Mouse (Mus musculus) liver, embryonic 12.5 days (tissue): ENCODE results near the gene Zbtb20. TPM values are rescaled to one million over a fixed set of nuclear protein-coding genes. Genes with fewer than 3 reads are reported as not detected.

Experiments
- ATAC-seq: fragments of 200-750 bp; cut with Nextera tagmentation; 2 replicates; pipeline ENCODE4 v1.8.0; 2017; ENCODE audit warnings: moderate number of reproducible peaks, mild to moderate bottlenecking, moderate library complexity
- H3K27ac ChIP-seq: fragments of 300-500 bp; sonication (generic); 2 replicates; pipeline ENCODE4 v1.5.1; 2016; ENCODE audit warnings: mild to moderate bottlenecking
- H3K27me3 ChIP-seq: fragments of 300-500 bp; sonication (generic); replicated peaks from 2 replicates; pipeline ENCODE4 v1.6.1; 2016; ENCODE audit warnings: mild to moderate bottlenecking, moderate library complexity
- H3K36me3 ChIP-seq: fragments of 300-500 bp; sonication (generic); 2 replicates; pipeline ENCODE4 v1.6.1; 2016; ENCODE audit warnings: mild to moderate bottlenecking, moderate library complexity
- H3K4me1 ChIP-seq: fragments of 300-500 bp; sonication (generic); 2 replicates; pipeline ENCODE4 v1.6.1; 2016
- H3K4me2 ChIP-seq: fragments of 300-500 bp; sonication (generic); 2 replicates; pipeline ENCODE4 v1.6.1; 2016; ENCODE audit warnings: mild to moderate bottlenecking, moderate library complexity
- H3K4me3 ChIP-seq: fragments of 300-500 bp; sonication (generic); 2 replicates; pipeline ENCODE4 v1.5.1; 2016; ENCODE audit warnings: mild to moderate bottlenecking, moderate library complexity
- H3K9ac ChIP-seq: fragments of 300-500 bp; sonication (generic); 2 replicates; pipeline ENCODE4 v1.6.1; 2016; ENCODE audit warnings: mild to moderate bottlenecking, moderate library complexity
- H3K9me3 ChIP-seq: fragments of 300-500 bp; sonication (generic); replicated peaks from 2 replicates; pipeline ENCODE4 v1.6.1; 2016; ENCODE audit warnings: mild to moderate bottlenecking, moderate library complexity
- WGBS: fragments of 180-500 bp; shearing (Covaris S2); methylation state at CpG from one replicate; pipeline ENCODE4 v1.1.7; 2016; ENCODE audit not compliant: insufficient replicate concordance; 5-methylcytosine and 5-hydroxymethylcytosine counted together
- polyA plus RNA-seq: library from polyadenylated mRNA; unstranded; fragments of >200 nt; fragmentation: Nextera tagmentation; extraction: Ambion mirVana; gene quantifications from 2 replicates; pipeline ENCODE4 v1.2.1, GENCODE M21; 2016

Gene Zbtb20
- polyA plus RNA-seq, 1 experiment from 2014 or later, result 3.8 TPM

DNA sequence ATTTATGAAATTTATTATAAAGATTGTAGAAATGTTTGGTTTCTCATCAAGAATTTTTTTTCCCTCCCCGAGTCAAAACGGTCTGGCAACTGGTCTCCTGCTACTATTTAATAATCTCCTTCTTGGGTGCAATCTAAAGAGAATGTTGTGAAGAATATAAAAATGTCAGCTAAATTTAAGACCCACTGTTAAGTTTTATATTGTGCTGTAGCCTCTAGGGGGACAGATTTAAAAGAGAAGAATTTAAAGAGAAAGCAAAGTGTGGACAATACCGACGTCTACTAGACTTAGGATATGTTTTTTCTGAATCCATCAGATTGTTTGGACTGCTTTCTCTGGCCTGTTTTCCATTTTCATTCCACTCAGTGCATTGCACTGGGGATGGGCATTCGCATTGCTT, 160.8 kb downstream of the Zbtb20 start:
- 75% methylated on average over 5 of the region's 5 CpGs for WGBS
- Histone ChIP-seq H3K4me3 (no peak overlapping the region), H3K9ac (no peak overlapping the region), H3K27me3 (no peaks in the 10 kb centered on the region), H3K9me3 (no peaks in the 10 kb centered on the region), H3K4me2 (no peak overlapping the region), H3K36me3 (no peaks in the 10 kb centered on the region), H3K4me1 (no peaks in the 10 kb centered on the region), H3K27ac (no peak overlapping the region)
- no peak for ATAC-seq

DNA sequence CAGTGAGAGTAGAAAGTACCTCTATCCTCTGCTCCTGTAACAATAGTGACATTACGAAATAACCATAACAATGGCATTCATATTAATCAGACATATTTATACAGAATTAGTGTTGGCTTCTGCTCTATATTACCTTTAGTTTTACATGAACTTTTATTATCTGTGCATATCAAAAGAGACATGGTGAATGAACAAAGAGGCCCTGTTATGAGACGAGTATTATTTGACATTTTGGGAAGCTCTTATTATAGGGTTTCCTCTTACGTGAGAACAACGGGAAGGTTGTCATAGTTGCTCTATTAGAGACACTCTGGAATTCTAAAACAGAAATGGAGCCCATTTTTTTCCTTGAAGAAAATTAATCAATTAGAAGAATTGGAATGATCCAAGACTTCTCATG, 161.6 kb downstream of the Zbtb20 start:
- Histone ChIP-seq H3K9ac (no peak overlapping the region), H3K36me3 (no peaks in the 10 kb centered on the region), H3K4me3 (no peak overlapping the region), H3K4me2 (no peak overlapping the region), H3K27ac (no peak overlapping the region), H3K27me3 (no peaks in the 10 kb centered on the region), H3K4me1 (no peaks in the 10 kb centered on the region), H3K9me3 (no peaks in the 10 kb centered on the region)
- 79% methylated on average over 4 of the region's 4 CpGs for WGBS
- ATAC-seq, result no peak

DNA sequence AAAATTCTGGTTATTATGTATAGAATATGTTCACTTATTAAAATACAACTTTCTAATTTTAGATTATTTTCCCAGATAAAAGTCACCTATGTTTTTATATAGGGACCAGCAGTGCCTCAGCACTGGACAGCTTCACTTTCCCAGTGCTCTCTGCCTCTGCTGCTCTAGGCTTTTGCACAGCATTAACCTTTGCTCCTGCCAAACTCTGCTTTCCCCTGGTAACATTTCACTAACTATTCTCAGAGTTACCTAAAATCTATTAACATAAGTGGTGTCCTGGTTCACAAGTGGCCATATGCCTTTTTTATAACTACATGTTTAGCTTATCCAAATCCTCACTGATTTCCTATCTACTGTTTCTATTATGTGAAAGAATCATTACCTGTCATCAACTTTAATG, 169.9 kb downstream of the Zbtb20 start:
- Histone ChIP-seq H3K9me3 (no peaks in the 10 kb centered on the region), H3K36me3 (no peaks in the 10 kb centered on the region), H3K27me3 (no peaks in the 10 kb centered on the region), H3K27ac (no peak overlapping the region), H3K9ac (no peak overlapping the region), H3K4me3 (no peak overlapping the region), H3K4me2 (no peak overlapping the region), H3K4me1 (no peaks in the 10 kb centered on the region)
- ATAC-seq, result no peak

DNA sequence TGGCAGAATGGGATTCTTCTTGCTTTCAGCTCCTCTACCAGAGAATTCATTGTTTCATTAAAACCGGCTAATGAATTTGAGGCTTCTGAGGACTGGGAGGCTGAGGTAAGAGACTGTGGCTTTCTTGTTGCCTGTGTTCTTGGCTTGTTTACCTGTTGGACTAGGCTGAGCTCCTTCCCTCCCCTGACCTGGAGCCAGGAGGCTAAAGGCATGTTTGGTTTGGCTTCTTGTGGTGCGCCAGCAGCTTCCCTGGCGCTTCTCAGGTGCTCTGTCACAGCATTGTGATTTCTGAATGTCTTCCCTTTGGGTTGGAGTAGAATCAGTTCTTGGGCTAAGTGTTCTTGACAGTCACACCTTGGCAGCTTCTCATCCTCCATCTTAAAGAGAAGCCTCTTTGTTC, 171.0 kb downstream of the Zbtb20 start:
- Histone ChIP-seq H3K4me1 (no peaks in the 10 kb centered on the region), H3K4me3 (no peak overlapping the region), H3K9me3 (no peaks in the 10 kb centered on the region), H3K9ac (no peak overlapping the region), H3K27ac (no peak overlapping the region), H3K27me3 (no peaks in the 10 kb centered on the region), H3K4me2 (no peak overlapping the region), H3K36me3 (no peaks in the 10 kb centered on the region)
- WGBS, result 73% methylated on average over 3 of the region's 3 CpGs
- ATAC-seq, result no peak

DNA sequence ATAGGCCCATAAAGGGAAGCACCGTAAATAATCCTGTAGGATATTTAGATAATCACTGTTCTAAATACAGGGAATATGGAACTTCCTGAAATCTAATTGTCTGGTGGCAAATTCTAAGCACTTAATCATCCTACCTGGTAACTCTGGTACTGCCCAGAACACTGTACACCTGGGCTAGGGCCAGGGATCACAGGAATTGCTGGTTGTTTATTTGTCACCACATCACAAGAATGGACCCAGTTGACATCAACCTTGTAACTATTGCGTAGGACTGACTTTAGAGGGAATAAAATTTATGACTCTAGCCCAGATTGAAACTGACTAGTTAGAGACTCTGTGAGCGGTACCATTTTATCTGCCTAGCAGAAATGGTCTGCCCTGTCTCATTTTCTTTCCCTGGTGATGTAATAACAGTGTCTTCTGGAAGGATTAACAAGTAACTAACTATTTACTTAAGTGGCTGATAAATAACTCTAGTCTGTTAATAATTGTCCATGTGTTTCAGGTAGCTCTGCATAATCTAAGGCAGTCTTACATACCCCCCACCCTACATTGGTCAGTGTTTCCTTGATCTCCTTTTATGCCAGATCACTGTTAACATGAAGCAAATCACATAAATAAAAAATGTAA, 194.1 kb downstream of the Zbtb20 start:
- H3K36me3 ChIP-seq, result no peaks in the 10 kb centered on the region
- WGBS, result 76% methylated on average over 3 of the region's 3 CpGs

DNA sequence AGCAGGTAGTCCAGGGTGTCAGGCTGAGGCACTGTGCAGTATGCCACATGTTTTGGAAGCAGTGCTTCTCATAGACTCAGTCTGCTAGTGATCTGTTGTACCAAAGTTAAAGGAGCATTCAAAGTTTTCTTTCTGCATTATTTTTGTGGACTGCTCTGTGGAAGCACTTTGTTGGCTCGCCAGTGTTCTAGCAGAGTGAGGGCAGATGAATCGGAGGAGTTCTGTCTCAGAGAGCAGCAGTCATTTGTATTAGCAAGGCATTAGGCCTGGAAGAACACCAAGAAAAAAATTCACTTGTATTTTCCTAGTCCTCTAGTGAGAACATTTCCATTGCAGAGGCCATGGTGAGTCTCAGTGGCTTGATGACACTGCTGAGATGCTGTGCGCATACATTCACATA, 196.2 kb downstream of the Zbtb20 start:
- no peak for ATAC-seq
- H3K4me1 ChIP-seq, result no peaks in the 10 kb centered on the region
- no peak overlapping the region for H3K4me3 ChIP-seq
- H3K27ac ChIP-seq, result no peak overlapping the region
- H3K9ac ChIP-seq, result no peak overlapping the region
- H3K27me3 ChIP-seq, result no peaks in the 10 kb centered on the region
- H3K36me3 ChIP-seq, result no peaks in the 10 kb centered on the region
- no peaks in the 10 kb centered on the region for H3K9me3 ChIP-seq
- no peak overlapping the region for H3K4me2 ChIP-seq
- 72% methylated on average over 3 of the region's 3 CpGs for WGBS

More for the DNA sequence above, 194.1 kb downstream of the Zbtb20 start:
- H3K27ac ChIP-seq, result no peak overlapping the region
- H3K4me1 ChIP-seq, result no peaks in the 10 kb centered on the region
- H3K27me3 ChIP-seq, result no peaks in the 10 kb centered on the region
- peak; percentile 62; the same call in 1 of the 2 replicates for ATAC-seq
- H3K4me2 ChIP-seq, result no peak overlapping the region
- H3K4me3 ChIP-seq, result no peak overlapping the region
- H3K9ac ChIP-seq, result no peak overlapping the region
- H3K9me3 ChIP-seq, result no peaks in the 10 kb centered on the region

DNA sequence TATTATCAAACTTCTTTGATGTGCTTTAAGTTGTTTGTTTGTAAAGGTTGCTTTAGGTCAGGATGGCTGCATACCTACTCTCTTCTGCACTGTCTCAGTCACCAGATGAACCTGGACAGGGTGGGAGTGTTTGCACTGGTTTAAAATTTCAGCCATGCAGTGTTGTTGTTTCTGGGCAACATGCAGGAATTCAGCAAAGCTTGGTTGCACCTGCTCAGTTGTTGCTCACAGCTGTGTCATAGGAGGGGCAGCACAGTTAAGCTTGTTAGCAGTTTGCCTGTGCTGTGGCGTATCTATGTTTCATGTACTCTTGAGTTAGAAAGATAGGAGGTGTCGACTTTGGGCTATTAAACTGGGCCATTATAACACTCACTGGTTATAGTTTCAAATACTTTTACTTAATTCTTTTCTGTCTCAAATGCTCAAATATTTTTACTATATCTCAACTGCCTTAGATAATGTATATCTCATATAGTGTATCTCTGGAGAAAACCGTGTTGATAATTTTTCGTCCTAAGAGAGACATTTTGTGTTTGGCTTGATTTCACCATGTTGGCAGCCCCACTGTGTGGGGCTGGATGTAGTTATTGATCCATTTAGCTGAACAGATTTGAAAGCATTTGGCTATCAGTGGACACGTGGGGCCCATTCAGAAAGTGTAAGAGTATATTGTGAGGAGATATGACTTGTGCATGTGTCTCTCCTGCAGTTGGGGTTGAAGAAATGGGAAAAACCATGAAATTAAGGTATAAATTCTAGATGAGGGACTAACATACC, 197.3 kb downstream of the Zbtb20 start:
- H3K27ac ChIP-seq, result no peak overlapping the region
- H3K4me3 ChIP-seq, result no peak overlapping the region
- H3K27me3 ChIP-seq, result no peaks in the 10 kb centered on the region
- H3K9ac ChIP-seq, result no peak overlapping the region
- no peak overlapping the region for H3K4me2 ChIP-seq
- H3K36me3 ChIP-seq, result no peaks in the 10 kb centered on the region
- no peak for ATAC-seq
- WGBS, result 60% methylated on average over 5 of the region's 5 CpGs
- H3K9me3 ChIP-seq, result no peaks in the 10 kb centered on the region
- H3K4me1 ChIP-seq, result no peaks in the 10 kb centered on the region

DNA sequence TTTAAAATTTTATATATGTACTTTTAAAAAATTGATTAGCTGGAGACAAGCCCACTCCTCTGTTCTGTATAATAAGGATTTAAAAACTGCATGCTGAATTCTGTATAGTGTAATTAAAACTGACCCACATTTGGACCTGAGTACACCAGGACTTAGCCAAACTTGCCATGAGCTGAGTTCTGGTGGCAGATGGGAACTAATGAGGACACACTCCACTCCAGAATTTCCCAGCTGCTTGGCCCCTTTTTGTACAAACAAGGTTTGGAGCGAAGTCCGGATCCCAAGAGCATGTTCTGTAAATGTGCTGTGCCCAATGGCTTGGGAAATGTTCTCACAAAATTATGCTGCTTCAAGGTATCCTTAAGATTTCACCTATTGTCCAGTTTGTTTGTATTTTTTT, 204.7 kb downstream of the Zbtb20 start:
- no peaks in the 10 kb centered on the region for H3K9me3 ChIP-seq
- no peak for ATAC-seq
- H3K27ac ChIP-seq, result no peak overlapping the region
- no peaks in the 10 kb centered on the region for H3K27me3 ChIP-seq
- 72% methylated on average over 2 of the region's 2 CpGs for WGBS
- H3K36me3 ChIP-seq, result no peaks in the 10 kb centered on the region
- no peak overlapping the region for H3K9ac ChIP-seq
- H3K4me3 ChIP-seq, result no peak overlapping the region
- H3K4me1 ChIP-seq, result no peaks in the 10 kb centered on the region
- H3K4me2 ChIP-seq, result no peak overlapping the region

DNA sequence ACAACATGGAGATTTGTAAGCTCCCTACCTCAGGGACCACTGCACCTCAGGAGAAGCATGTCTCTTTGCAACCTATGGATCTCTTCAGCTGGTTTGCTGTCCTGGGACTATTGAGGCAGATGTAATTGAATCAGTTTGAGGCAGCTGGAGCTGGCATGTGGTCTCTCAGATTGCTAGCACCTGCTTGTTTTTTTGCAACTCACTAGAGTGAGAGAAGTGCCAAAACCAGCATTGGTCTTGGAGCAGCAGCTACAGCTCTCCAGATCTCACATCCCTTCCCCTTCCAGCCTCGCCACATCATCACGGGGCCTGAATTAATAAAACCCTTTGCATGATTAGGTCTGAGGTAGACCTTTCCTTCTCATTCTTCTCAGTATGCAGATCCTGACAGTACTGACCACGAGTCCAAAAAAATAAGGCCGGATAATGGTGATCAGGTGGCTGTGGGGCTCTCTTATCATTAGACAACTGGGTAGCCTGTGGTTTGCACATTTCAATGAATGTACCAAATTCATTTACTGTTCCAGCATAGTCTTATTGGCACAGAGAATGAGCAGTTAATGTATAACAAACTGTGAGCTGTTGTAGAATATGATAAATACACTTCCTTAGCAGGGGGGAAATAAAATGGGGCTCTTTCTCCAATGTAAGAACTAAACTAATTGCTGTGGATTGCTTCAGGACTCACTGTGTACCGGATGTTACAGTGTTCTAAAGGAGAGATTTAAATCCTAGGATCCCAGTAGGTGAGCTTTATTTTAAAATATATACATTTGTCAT, 205.4 kb downstream of the Zbtb20 start:
- no peaks in the 10 kb centered on the region for H3K27me3 ChIP-seq
- H3K4me2 ChIP-seq, result no peak overlapping the region
- no peaks in the 10 kb centered on the region for H3K36me3 ChIP-seq
- no peak overlapping the region for H3K27ac ChIP-seq
- H3K4me3 ChIP-seq, result no peak overlapping the region
- 60% methylated on average over 5 of the region's 5 CpGs for WGBS
- no peaks in the 10 kb centered on the region for H3K4me1 ChIP-seq
- no peak overlapping the region for H3K9ac ChIP-seq
- H3K9me3 ChIP-seq, result no peaks in the 10 kb centered on the region
- no peak for ATAC-seq

DNA sequence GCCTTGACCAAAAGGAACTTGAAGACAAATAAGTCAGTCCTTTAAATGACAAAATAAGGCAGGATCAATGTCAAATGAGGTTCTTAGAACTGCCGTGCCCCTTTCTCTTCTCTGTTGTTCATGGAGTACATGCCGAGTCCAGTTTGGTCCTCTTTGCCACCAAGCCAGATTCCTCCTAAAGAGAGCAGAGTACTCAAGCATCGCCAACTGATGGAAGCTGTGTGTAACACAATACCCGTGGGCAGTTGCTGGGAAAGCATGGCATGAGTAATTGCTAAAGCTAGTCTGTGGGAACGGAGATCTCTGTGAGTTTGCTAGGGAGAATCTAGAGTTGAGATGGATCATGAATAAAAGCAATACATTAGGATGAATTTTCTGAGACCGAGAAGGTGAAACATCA, 206.3 kb downstream of the Zbtb20 start:
- 74% methylated on average over 6 of the region's 6 CpGs for WGBS
- no peaks in the 10 kb centered on the region for H3K9me3 ChIP-seq
- no peak for ATAC-seq

DNA sequence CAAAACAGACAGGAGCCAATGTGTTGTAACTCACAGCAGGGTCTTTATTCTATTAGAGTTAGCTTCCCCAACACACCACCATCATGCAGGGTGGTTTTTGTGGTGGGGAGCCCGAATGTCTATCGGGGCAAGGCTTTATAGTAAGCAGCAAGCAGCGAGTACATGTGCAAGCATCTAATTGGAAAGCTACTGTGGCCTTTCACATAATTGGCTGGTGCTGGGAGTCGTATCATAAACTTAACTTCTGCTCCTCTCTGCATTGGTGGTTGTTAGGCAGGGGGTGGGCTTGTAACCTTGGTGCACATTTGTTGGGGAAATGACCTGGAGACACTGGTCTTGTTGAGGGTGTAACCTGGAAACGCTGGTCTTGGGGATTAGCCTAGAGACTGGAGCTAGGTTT, 207.1 kb downstream of the Zbtb20 start:
- H3K27ac ChIP-seq, result no peak overlapping the region
- no peak overlapping the region for H3K9ac ChIP-seq
- 64% methylated on average over 5 of the region's 5 CpGs for WGBS

More for the DNA sequence above, 206.3 kb downstream of the Zbtb20 start:
- H3K27me3 ChIP-seq, result no peaks in the 10 kb centered on the region
- no peak overlapping the region for H3K4me2 ChIP-seq
- no peaks in the 10 kb centered on the region for H3K4me1 ChIP-seq
- no peak overlapping the region for H3K4me3 ChIP-seq
- H3K27ac ChIP-seq, result no peak overlapping the region
- H3K9ac ChIP-seq, result no peak overlapping the region
- no peaks in the 10 kb centered on the region for H3K36me3 ChIP-seq

DNA sequence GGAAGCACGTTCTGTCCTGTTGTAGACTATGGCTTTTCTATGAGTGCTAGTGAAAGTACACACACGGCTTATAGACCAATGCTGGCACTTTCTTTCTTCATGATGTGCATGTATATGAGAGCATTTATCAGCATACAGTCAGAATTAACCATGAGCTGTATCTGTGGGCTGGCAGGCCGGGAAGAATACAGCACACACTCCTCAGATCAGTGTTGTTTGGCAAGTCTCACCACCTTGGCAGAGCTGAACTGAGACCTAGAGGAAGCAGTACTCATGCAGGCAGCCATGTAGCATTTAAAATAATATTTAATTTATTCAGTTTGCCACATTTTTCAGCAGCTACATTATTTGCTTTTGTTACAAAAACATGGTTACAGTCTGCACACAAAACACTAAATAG, 214.5 kb downstream of the Zbtb20 start:
- Histone ChIP-seq H3K36me3 (no peaks in the 10 kb centered on the region), H3K27ac (no peak overlapping the region), H3K9me3 (no peaks in the 10 kb centered on the region), H3K4me3 (no peak overlapping the region), H3K4me2 (no peak overlapping the region), H3K27me3 (no peaks in the 10 kb centered on the region), H3K9ac (no peak overlapping the region), H3K4me1 (no peaks in the 10 kb centered on the region)
- no peak for ATAC-seq
- 66% methylated on average over 3 of the region's 3 CpGs for WGBS

More for the DNA sequence above, 207.1 kb downstream of the Zbtb20 start:
- ATAC-seq, result no peak
- H3K4me1 ChIP-seq, result no peaks in the 10 kb centered on the region
- H3K4me3 ChIP-seq, result no peak overlapping the region
- H3K4me2 ChIP-seq, result no peak overlapping the region
- H3K36me3 ChIP-seq, result no peaks in the 10 kb centered on the region
- H3K9me3 ChIP-seq, result no peaks in the 10 kb centered on the region
- H3K27me3 ChIP-seq, result no peaks in the 10 kb centered on the region
